Comparison of ENCODE assay signal across 25 mouse cellular contexts in the genomic region with DNA sequence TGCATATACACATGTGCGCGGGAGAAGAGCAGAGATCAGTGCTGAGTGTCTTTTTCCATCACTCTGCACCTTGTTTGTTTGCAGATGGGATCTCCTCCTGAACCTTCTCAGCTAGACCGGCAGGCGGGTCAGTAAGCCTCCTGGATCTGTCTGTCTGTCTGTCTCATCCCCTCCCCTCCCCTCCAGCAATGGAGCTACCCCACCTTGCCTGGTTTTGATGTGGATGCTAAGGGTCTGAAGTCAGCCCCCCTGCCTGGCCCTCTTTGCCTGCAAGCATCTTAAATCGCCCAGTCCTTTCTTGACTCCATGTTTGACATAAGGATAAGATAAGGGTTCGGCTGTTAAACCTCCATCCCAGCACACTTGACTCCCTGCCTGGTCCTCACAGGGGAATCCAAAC. TPM values are rescaled to one million over a fixed set of nuclear protein-coding genes. Genes with fewer than 3 reads are reported as not detected.
DNase-seq lines count a peak whose midpoint lies in the region; ATAC-seq and TF ChIP-seq lines count a peak whose summit lies in the region.
"Had no signal": no experiment of that assay in that cellular context is flagged by ENCODE, and none has a peak within 500 bp of the region (broad histone marks: within the 10 kb centered on the region; RNA-seq: fewer than 3 reads in every experiment).

No protein-coding gene starts in this region.

- peaks cover 1% of the 10 kb centered on the region; the same call in 1 of the 2 replicates for H3K79me2 ChIP-seq in MEL (ENCODE audit: control insufficient read depth, insufficient read depth, low read length, poor library complexity)

- no peak for TF ChIP-seq RAD21 in MEL (IDR thresholded peaks at IDR 0.05; ENCODE audit: low read depth, low read length)

- TF ChIP-seq CTCF in MEL (IDR thresholded peaks at IDR 0.05 in 2 of 3, conservative IDR thresholded peaks at IDR 0.05 in 1 of 3; ENCODE audit: control insufficient read depth in 1 of 3, insufficient read depth in 1 of 3, low read depth in 2 of 3, low read length in 3 of 3, poor library complexity in 1 of 3, severe bottlenecking in 1 of 3): no peak

- no peak for ATAC-seq in kidney, embryonic 16.5 days (ENCODE audit: low FRiP score, low TSS enrichment)
- ATAC-seq in midbrain, embryonic 11.5 days (ENCODE audit: low FRiP score): no peak
- ATAC-seq in midbrain, embryonic 14.5 days (ENCODE audit: low FRiP score, low TSS enrichment): no peak
- ATAC-seq: CD4-positive, CD25-positive, alpha-beta regulatory T cell, adult 4 months; forebrain, embryonic 14.5 days; forebrain, embryonic 16.5 days had no signal

- no peak for TF ChIP-seq POLR2A in MEL (IDR thresholded peaks at IDR 0.05; ENCODE audit: control insufficient read depth in 1 of 2, insufficient read depth in 1 of 2, low read depth in 1 of 2, low read length in 2 of 2, poor library complexity in 1 of 2)

- H3K36me3 ChIP-seq in kidney, embryonic 16.5 days (ENCODE audit: insufficient read depth, low read length): no peaks in the 10 kb centered on the region
- no peaks in the 10 kb centered on the region for H3K36me3 ChIP-seq in midbrain, embryonic 11.5 days (ENCODE audit: control insufficient read depth, insufficient read depth, low read length)
- no peaks in the 10 kb centered on the region for H3K36me3 ChIP-seq in midbrain, embryonic 14.5 days (ENCODE audit: control insufficient read depth, insufficient read depth, low read length)
- peaks cover 0 to 25% of the 10 kb centered on the region in 2 experiments; a peak in 2 of 4 replicates for H3K36me3 ChIP-seq in MEL (ENCODE audit: control insufficient read depth in 1 of 2, insufficient read depth in 2 of 2, low read length in 2 of 2)
- H3K36me3 ChIP-seq: embryonic facial prominence, embryonic 13.5 days; embryonic facial prominence, embryonic 15.5 days; forebrain, embryonic 10.5 days; forebrain, embryonic 12.5 days had no signal

- H3K27me3 ChIP-seq in kidney, embryonic 16.5 days (ENCODE audit: insufficient read depth, low read length): no peaks in the 10 kb centered on the region
- no peaks in the 10 kb centered on the region for H3K27me3 ChIP-seq in midbrain, embryonic 11.5 days (ENCODE audit: control insufficient read depth, insufficient read depth, low read length)
- H3K27me3 ChIP-seq in midbrain, embryonic 14.5 days (ENCODE audit: control insufficient read depth, insufficient read depth, low read length): no peaks in the 10 kb centered on the region
- H3K27me3 ChIP-seq in MEL (ENCODE audit: control insufficient read depth in 1 of 2, insufficient read depth in 2 of 2, low read length in 2 of 2): no peaks in the 10 kb centered on the region
- H3K27me3 ChIP-seq: CH12.LX; embryonic facial prominence, embryonic 13.5 days; embryonic facial prominence, embryonic 15.5 days; forebrain, embryonic 12.5 days had no signal

- peaks cover 10% of the 10 kb centered on the region for H3K4me1 ChIP-seq in kidney, embryonic 16.5 days (ENCODE audit: insufficient read depth, low read length)
- peaks cover 2% of the 10 kb centered on the region; the same call in 1 of the 2 replicates for H3K4me1 ChIP-seq in midbrain, embryonic 11.5 days (ENCODE audit: control insufficient read depth, insufficient read depth, low read length)
- no peaks in the 10 kb centered on the region for H3K4me1 ChIP-seq in midbrain, embryonic 14.5 days (ENCODE audit: control insufficient read depth, insufficient read depth, low read length)
- H3K4me1 ChIP-seq in MEL (ENCODE audit: control insufficient read depth in 1 of 2, insufficient read depth in 2 of 2, low read length in 2 of 2): peaks cover 6 to 37% of the 10 kb centered on the region in 2 experiments

- H3K4me2 ChIP-seq in kidney, embryonic 16.5 days (replicated peaks; ENCODE audit: low read depth, low read length): no peak overlapping the region
- H3K4me2 ChIP-seq in midbrain, embryonic 11.5 days: no peak overlapping the region
- H3K4me2 ChIP-seq in midbrain, embryonic 14.5 days (ENCODE audit: low read length): no peak overlapping the region
- H3K4me2 ChIP-seq: embryonic facial prominence, embryonic 13.5 days; embryonic facial prominence, embryonic 15.5 days; forebrain, embryonic 12.5 days had no signal

- no peak overlapping the region for H3K27ac ChIP-seq in kidney, embryonic 16.5 days (ENCODE audit: low read length)
- H3K27ac ChIP-seq in midbrain, embryonic 11.5 days (ENCODE audit: low read depth, low read length): no peak overlapping the region
- no peak overlapping the region for H3K27ac ChIP-seq in midbrain, embryonic 14.5 days (replicated peaks; ENCODE audit: low read depth, low read length)
- H3K27ac ChIP-seq in MEL (ENCODE audit: control insufficient read depth, low read depth, low read length): no peak overlapping the region
- H3K27ac ChIP-seq: embryonic facial prominence, embryonic 13.5 days; embryonic facial prominence, embryonic 15.5 days; forebrain, embryonic 10.5 days; forebrain, embryonic 12.5 days had no signal

- TF ChIP-seq EP300 in MEL (IDR thresholded peaks at IDR 0.05; ENCODE audit: low read depth in 1 of 2, low read length in 2 of 2): no peak

- peak; percentile 87 for DNase-seq in heart, adult 11 months
- no peak for DNase-seq in heart, adult 8-10 months (ENCODE audit: low spot score)
- DNase-seq in kidney, adult 18-20 months: no peak
- peak; percentile 77 for DNase-seq in midbrain, embryonic 11.5 days (ENCODE audit: low spot score, missing footprints)
- no peak for DNase-seq in midbrain, embryonic 14.5 days
- peak; percentile 12 for DNase-seq in MEL (ENCODE audit: low read depth, low spot score)
- no peak for DNase-seq in embryo, embryonic 11 days
- DNase-seq: adrenal gland, adult 8-10 months; cerebellum, adult 11-12 months; cerebellum, adult 2 months; cerebellum, adult 9-10 months; cerebellum, postnatal 10 days; cerebellum, postnatal 25 days had no signal

- no peaks in the 10 kb centered on the region for H3K9me3 ChIP-seq in kidney, embryonic 16.5 days (ENCODE audit: low read length)
- H3K9me3 ChIP-seq in midbrain, embryonic 11.5 days (ENCODE audit: control insufficient read depth, low read length): no peaks in the 10 kb centered on the region
- H3K9me3 ChIP-seq in midbrain, embryonic 14.5 days (ENCODE audit: control insufficient read depth, low read length): no peaks in the 10 kb centered on the region
- H3K9me3 ChIP-seq in MEL (replicated peaks; ENCODE audit: insufficient read depth, low read length): no peaks in the 10 kb centered on the region
- H3K9me3 ChIP-seq: embryonic facial prominence, embryonic 13.5 days; embryonic facial prominence, embryonic 15.5 days; forebrain, embryonic 10.5 days; forebrain, embryonic 12.5 days had no signal

- no peak overlapping the region for H3K4me3 ChIP-seq in kidney, embryonic 16.5 days (ENCODE audit: low read length)
- H3K4me3 ChIP-seq in midbrain, embryonic 11.5 days (ENCODE audit: low read depth, low read length): no peak overlapping the region
- H3K4me3 ChIP-seq in midbrain, embryonic 14.5 days (replicated peaks; ENCODE audit: low read depth, low read length): no peak overlapping the region
- H3K4me3 ChIP-seq in MEL (ENCODE audit: control insufficient read depth in 1 of 2, insufficient read depth in 1 of 2, low read depth in 2 of 2, low read length in 2 of 2): no peak overlapping the region
- H3K4me3 ChIP-seq: embryonic facial prominence, embryonic 13.5 days; embryonic facial prominence, embryonic 15.5 days; erythroblast, embryonic 14.5 days; forebrain, embryonic 10.5 days; forebrain, embryonic 12.5 days had no signal

- 83% methylated on average over 6 of the region's 6 CpGs for WGBS in kidney, embryonic 16.5 days
- WGBS in midbrain, embryonic 11.5 days: 85% methylated on average over 6 of the region's 6 CpGs
- WGBS in midbrain, embryonic 14.5 days: 88% methylated on average over 6 of the region's 6 CpGs

- 0 out of 2 replicates have a peak overlapping the region, but pooled peaks have one; percentile 25 for H3K9ac ChIP-seq in kidney, embryonic 16.5 days (replicated peaks; ENCODE audit: low read length)
- H3K9ac ChIP-seq in midbrain, embryonic 11.5 days (ENCODE audit: low read length): no peak overlapping the region
- no peak overlapping the region for H3K9ac ChIP-seq in midbrain, embryonic 14.5 days (replicated peaks; ENCODE audit: low read length)
- H3K9ac ChIP-seq in MEL (ENCODE audit: control insufficient read depth, low read depth, low read length, poor library complexity, severe bottlenecking): no peak overlapping the region
- H3K9ac ChIP-seq: embryonic facial prominence, embryonic 13.5 days; embryonic facial prominence, embryonic 15.5 days; forebrain, embryonic 12.5 days had no signal

TF ChIP-seq in MEL, 35 proteins besides CTCF, POLR2A, EP300 and RAD21:
- TF ChIP-seq USF1 (IDR thresholded peaks at IDR 0.05; ENCODE audit: low read depth, low read length): no peak

RNA-seq across cellular contexts. Expression of gene Yy1, which starts 32.8 kb away (rescaled TPM):
- total RNA-seq in heart, adult 8-10 months (2022): 10 to 100 TPM; 24.8 to 34.8 (median 28.6) TPM
- 15.9 and 16.9 TPM in 2 replicates for polyA plus RNA-seq in kidney, embryonic 16.5 days (2015; fragmentation: Nextera tagmentation; extraction: Ambion mirVana)
- 19.0 and 19.5 TPM in 2 replicates for polyA plus RNA-seq in midbrain, embryonic 11.5 days (2014; fragmentation: Nextera tagmentation; extraction: Ambion mirVana)
- 15.1 and 16.6 TPM in 2 replicates for polyA plus RNA-seq in midbrain, embryonic 14.5 days (2014; fragmentation: Nextera tagmentation; extraction: Ambion mirVana)
- 34.9 and 37.1 TPM in 2 replicates for total RNA-seq in MEL (2012; rRNA removed)
- 10 to 100 TPM; 52.1 to 62.4 TPM for polyA plus RNA-seq in MEL (2012; ENCODE audit: insufficient read depth in 1 of 2, insufficient read length in 2 of 2, low read depth in 1 of 2, low replicate concordance in 2 of 2, missing spikeins in 1 of 2)

RNA-seq across cellular contexts. Expression of gene Degs2, which starts 57.9 kb away (rescaled TPM):
- total RNA-seq in heart, adult 8-10 months (2022): under 1 TPM; 0.25 to 1.00 (median 0.56) TPM
- polyA plus RNA-seq in kidney, embryonic 16.5 days (2015; fragmentation: Nextera tagmentation; extraction: Ambion mirVana): 10.6 and 12.1 TPM in 2 replicates
- polyA plus RNA-seq in midbrain, embryonic 11.5 days (2014; fragmentation: Nextera tagmentation; extraction: Ambion mirVana): 1.0 TPM in 2 replicates
- polyA plus RNA-seq in midbrain, embryonic 14.5 days (2014; fragmentation: Nextera tagmentation; extraction: Ambion mirVana): 2.5 and 2.8 TPM in 2 replicates
- total RNA-seq in MEL (2012; rRNA removed): not detected in 2 replicates
- not detected for polyA plus RNA-seq in MEL (2012; ENCODE audit: insufficient read depth in 1 of 2, insufficient read length in 2 of 2, low read depth in 1 of 2, low replicate concordance in 2 of 2, missing spikeins in 1 of 2)
- total RNA-seq: adrenal gland, adult 8-10 months; adrenal gland, postnatal 14 days; CH12.LX; G1E had no signal
- polyA plus RNA-seq: erythroblast, embryonic 14.5 days; G1E had no signal

Comparison
In these comparisons a context has a peak if more than half of its experiments do, and no peak if none do; other contexts are left out.
1. DNase-seq: peak in heart, adult 11 months (single experiment), midbrain, embryonic 11.5 days (single experiment) and MEL (single experiment); none in heart, adult 8-10 months (single experiment), kidney, adult 18-20 months (single experiment), midbrain, embryonic 14.5 days (single experiment) and embryo, embryonic 11 days (single experiment).